Mouse (Mus musculus): ENCODE measurements at regions not wholly inside any gene's neighbourhood (a gene's known extent, or its start where the extent isn't known, plus 50 kb on each side); places are given as distances from the start of the nearest gene placed in this dataset.

- no peak for DNase-seq (ENCODE audit: low spot score)
Observed at GRCm38 (mm10) chr5:43089941-43090340, 143.0 kb upstream of the Cpeb2 start.

- no peak for DNase-seq (ENCODE audit: low spot score)
Observed at GRCm38 (mm10) chr5:43093647-43094326, 139.2 kb upstream of the Cpeb2 start.

GRCm38 (mm10) chr5:43094329-43094898 lies 138.6 kb upstream of the Cpeb2 start:
- no peak for DNase-seq (ENCODE audit: low spot score)

- no peak for DNase-seq (ENCODE audit: low spot score)
Observed at GRCm38 (mm10) chr5:43102000-43102459, 130.9 kb upstream of the Cpeb2 start.

- DNase-seq (ENCODE audit: low spot score), result no peak
Observed at GRCm38 (mm10) chr5:43102590-43102989, 130.4 kb upstream of the Cpeb2 start.

GRCm38 (mm10) chr5:43103728-43104127 lies 129.2 kb upstream of the Cpeb2 start:
- no peak for DNase-seq (ENCODE audit: low spot score)

- no peak for DNase-seq (ENCODE audit: low spot score)
Observed at GRCm38 (mm10) chr5:43105528-43105927, 127.4 kb upstream of the Cpeb2 start.

GRCm38 (mm10) chr5:43107436-43108259 lies 125.3 kb upstream of the Cpeb2 start:
- no peak for DNase-seq (ENCODE audit: low spot score)

GRCm38 (mm10) chr5:43108260-43108589 lies 124.7 kb upstream of the Cpeb2 start:
- no peak for DNase-seq (ENCODE audit: low spot score)

GRCm38 (mm10) chr5:43110122-43110521 lies 122.8 kb upstream of the Cpeb2 start:
- no peak for DNase-seq (ENCODE audit: low spot score)

- DNase-seq (ENCODE audit: low spot score), result no peak
Observed at GRCm38 (mm10) chr5:43111740-43112139, 121.2 kb upstream of the Cpeb2 start.

- peak; percentile 9 for DNase-seq (ENCODE audit: low spot score)
Observed at GRCm38 (mm10) chr5:43113405-43114119, 119.4 kb upstream of the Cpeb2 start.

- DNase-seq (ENCODE audit: low spot score), result no peak
Observed at GRCm38 (mm10) chr5:43115507-43115906, 117.5 kb upstream of the Cpeb2 start.

- no peak for DNase-seq (ENCODE audit: low spot score)
Observed at GRCm38 (mm10) chr5:43116821-43117220, 116.1 kb upstream of the Cpeb2 start.

GRCm38 (mm10) chr5:43121065-43121464 lies 111.9 kb upstream of the Cpeb2 start:
- no peak for DNase-seq (ENCODE audit: low spot score)

- DNase-seq (ENCODE audit: low spot score), result no peak
Observed at GRCm38 (mm10) chr5:43124301-43124700, 108.7 kb upstream of the Cpeb2 start.

GRCm38 (mm10) chr5:43125774-43126536 lies 107.0 kb upstream of the Cpeb2 start:
- DNase-seq (ENCODE audit: low spot score), result no peak

- no peak for DNase-seq (ENCODE audit: low spot score)
Observed at GRCm38 (mm10) chr5:43130377-43130776, 102.6 kb upstream of the Cpeb2 start.

GRCm38 (mm10) chr5:43130901-43131557 lies 101.9 kb upstream of the Cpeb2 start:
- no peak for DNase-seq (ENCODE audit: low spot score)

GRCm38 (mm10) chr5:43133672-43134071 lies 99.3 kb upstream of the Cpeb2 start:
- no peak for DNase-seq (ENCODE audit: low spot score)

- no peak for DNase-seq (ENCODE audit: low spot score)
Observed at GRCm38 (mm10) chr5:43136142-43136541, 96.8 kb upstream of the Cpeb2 start.
